Mouse (Mus musculus): ENCODE data around the gene Pcdh7. TPM values are rescaled to one million over a fixed set of nuclear protein-coding genes. Genes with fewer than 3 reads are reported as not detected.

Pcdh7 gene
- polyA plus RNA-seq, 1 experiment = 7.8 TPM

DNA sequence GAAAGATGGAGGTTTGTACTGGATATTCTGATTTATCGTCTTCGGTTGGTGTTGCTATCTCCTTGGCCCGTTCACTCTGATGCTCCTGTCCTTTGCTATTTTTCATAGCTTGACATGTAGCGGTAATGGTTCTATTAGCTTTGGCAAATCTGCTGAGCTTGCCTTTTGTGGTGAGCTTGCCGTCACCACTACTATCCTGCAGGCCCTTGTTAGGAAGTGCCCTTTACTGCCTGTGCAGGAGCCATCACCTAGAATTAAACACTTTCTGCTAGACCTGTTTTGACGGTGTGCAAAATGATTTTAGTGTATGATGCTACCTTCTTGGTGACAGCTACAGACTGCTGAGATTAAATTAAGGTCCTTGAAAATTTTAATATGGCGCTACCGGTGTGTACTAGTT, 103.3 kb downstream of the Pcdh7 start:
- no peaks in the 10 kb centered on the region for H3K27me3 ChIP-seq (ENCODE audit: control insufficient read depth, insufficient read depth, low read length, poor library complexity, severe bottlenecking)

GRCm38 (mm10) chr5:57828437-57828836, 110.7 kb downstream of the Pcdh7 start:
- TF ChIP-seq CTCF (IDR thresholded peaks at IDR 0.05; ENCODE audit: low read depth, low read length) (no peak), POLR2A (IDR thresholded peaks at IDR 0.05; ENCODE audit: insufficient read depth, low read length) (no peak), EP300 (IDR thresholded peaks at IDR 0.05; ENCODE audit: insufficient read depth, low read depth, low read length) (no peak)
- H3K27me3 ChIP-seq (ENCODE audit: control insufficient read depth, insufficient read depth, low read length, poor library complexity, severe bottlenecking) = no peaks in the 10 kb centered on the region
- H3K9me3 ChIP-seq (replicated peaks; ENCODE audit: control insufficient read depth, insufficient read depth, low read length, poor library complexity, severe bottlenecking) = no peaks in the 10 kb centered on the region
- H3K4me3 ChIP-seq (ENCODE audit: low read depth, low read length) = no peak overlapping the region
- H3K4me1 ChIP-seq (ENCODE audit: control insufficient read depth, insufficient read depth, low read length) = no peaks in the 10 kb centered on the region
- no peak overlapping the region for H3K27ac ChIP-seq (ENCODE audit: insufficient read depth, low read length)
- H3K36me3 ChIP-seq (ENCODE audit: control insufficient read depth, insufficient read depth, low read length, poor library complexity, severe bottlenecking) = no peaks in the 10 kb centered on the region
- H3K9ac ChIP-seq (ENCODE audit: low read depth, poor library complexity, severe bottlenecking) = no peak overlapping the region

More for the DNA sequence above, 103.3 kb downstream of the Pcdh7 start:
- Histone ChIP-seq H3K27ac (ENCODE audit: insufficient read depth, low read length) (no peak overlapping the region), H3K9me3 (replicated peaks; ENCODE audit: control insufficient read depth, insufficient read depth, low read length, poor library complexity, severe bottlenecking) (no peaks in the 10 kb centered on the region; the same call in 1 of the 2 replicates), H3K36me3 (ENCODE audit: control insufficient read depth, insufficient read depth, low read length, poor library complexity, severe bottlenecking) (no peaks in the 10 kb centered on the region), H3K9ac (ENCODE audit: low read depth, poor library complexity, severe bottlenecking) (no peak overlapping the region), H3K4me1 (ENCODE audit: control insufficient read depth, insufficient read depth, low read length) (no peaks in the 10 kb centered on the region), H3K4me3 (ENCODE audit: low read depth, low read length) (no peak overlapping the region)
- TF ChIP-seq CTCF (IDR thresholded peaks at IDR 0.05; ENCODE audit: low read depth, low read length) (no peak), EP300 (IDR thresholded peaks at IDR 0.05; ENCODE audit: insufficient read depth, low read depth, low read length) (no peak), POLR2A (IDR thresholded peaks at IDR 0.05; ENCODE audit: insufficient read depth, low read length) (no peak)

DNA sequence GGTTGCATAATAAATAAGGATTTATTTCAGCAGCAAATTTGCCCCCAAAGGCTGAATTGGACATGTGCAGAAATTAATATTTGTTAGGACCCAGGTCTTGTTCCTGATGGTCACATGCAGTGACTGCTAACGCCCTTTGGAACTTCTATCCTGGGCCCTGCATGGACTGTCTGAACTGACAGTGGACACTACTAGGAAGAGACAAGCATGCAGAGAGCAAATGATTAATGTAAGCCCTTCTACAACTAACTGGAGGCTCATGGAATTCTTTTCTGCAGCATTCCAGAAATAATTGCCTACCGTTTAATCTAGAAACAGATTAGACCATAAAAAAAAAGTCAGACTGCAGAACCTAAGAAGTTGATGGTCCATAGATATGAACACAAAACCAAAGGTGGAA, 119.4 kb downstream of the Pcdh7 start:
- no peak overlapping the region for H3K9ac ChIP-seq (ENCODE audit: low read depth, poor library complexity, severe bottlenecking)
- TF ChIP-seq EP300 (IDR thresholded peaks at IDR 0.05; ENCODE audit: insufficient read depth, low read depth, low read length) = no peak
- no peak for TF ChIP-seq POLR2A (IDR thresholded peaks at IDR 0.05; ENCODE audit: insufficient read depth, low read length)
- no peak for TF ChIP-seq CTCF (IDR thresholded peaks at IDR 0.05; ENCODE audit: low read depth, low read length)

DNA sequence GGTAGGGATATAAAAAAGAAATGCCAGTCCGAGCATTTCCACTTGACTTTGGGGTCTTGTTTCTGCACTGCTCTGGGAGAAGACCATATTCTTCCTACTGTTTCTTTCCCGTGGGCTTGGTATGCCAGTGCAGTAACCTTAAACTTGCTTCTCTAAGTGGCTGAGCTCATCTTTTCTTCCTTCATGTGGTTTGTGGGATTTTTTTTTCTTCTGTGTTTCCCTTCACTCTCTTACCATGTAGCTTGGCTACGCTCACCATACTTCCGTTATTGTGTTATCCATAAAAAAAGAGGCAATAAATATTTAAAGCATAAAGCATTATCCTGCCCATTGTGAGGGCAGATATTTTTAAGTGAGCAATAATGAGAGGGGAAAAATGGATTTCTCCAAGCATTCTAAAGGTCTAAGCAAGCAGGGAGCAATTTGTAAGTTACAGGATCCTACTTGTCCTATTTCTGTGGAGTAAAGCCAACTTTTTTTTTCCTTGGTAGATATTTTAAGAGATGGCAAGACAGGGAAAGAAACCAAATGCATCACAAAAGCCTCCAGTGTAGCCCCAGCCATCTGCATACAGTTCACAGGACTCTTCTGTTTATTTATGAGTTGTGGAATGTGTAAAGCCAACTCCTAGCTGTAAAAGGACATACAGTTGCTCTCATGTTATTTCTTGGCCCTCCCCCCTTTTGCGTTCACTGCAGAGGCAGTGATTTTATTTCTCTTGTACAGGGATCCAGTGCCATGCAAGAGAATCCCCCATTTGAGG, 123.8 kb downstream of the Pcdh7 start:
- Histone ChIP-seq H3K27ac (ENCODE audit: insufficient read depth, low read length) (no peak overlapping the region), H3K4me1 (ENCODE audit: control insufficient read depth, insufficient read depth, low read length) (no peaks in the 10 kb centered on the region), H3K27me3 (ENCODE audit: control insufficient read depth, insufficient read depth, low read length, poor library complexity, severe bottlenecking) (no peaks in the 10 kb centered on the region), H3K9me3 (replicated peaks; ENCODE audit: control insufficient read depth, insufficient read depth, low read length, poor library complexity, severe bottlenecking) (no peaks in the 10 kb centered on the region), H3K4me3 (ENCODE audit: low read depth, low read length) (no peak overlapping the region), H3K36me3 (ENCODE audit: control insufficient read depth, insufficient read depth, low read length, poor library complexity, severe bottlenecking) (no peaks in the 10 kb centered on the region), H3K9ac (ENCODE audit: low read depth, poor library complexity, severe bottlenecking) (no peak overlapping the region)
- no peak for TF ChIP-seq EP300 (IDR thresholded peaks at IDR 0.05; ENCODE audit: insufficient read depth, low read depth, low read length)

More for the DNA sequence above, 119.4 kb downstream of the Pcdh7 start:
- Histone ChIP-seq H3K27ac (ENCODE audit: insufficient read depth, low read length) (no peak overlapping the region), H3K27me3 (ENCODE audit: control insufficient read depth, insufficient read depth, low read length, poor library complexity, severe bottlenecking) (no peaks in the 10 kb centered on the region), H3K4me3 (ENCODE audit: low read depth, low read length) (no peak overlapping the region), H3K36me3 (ENCODE audit: control insufficient read depth, insufficient read depth, low read length, poor library complexity, severe bottlenecking) (no peaks in the 10 kb centered on the region), H3K4me1 (ENCODE audit: control insufficient read depth, insufficient read depth, low read length) (no peaks in the 10 kb centered on the region), H3K9me3 (replicated peaks; ENCODE audit: control insufficient read depth, insufficient read depth, low read length, poor library complexity, severe bottlenecking) (no peaks in the 10 kb centered on the region)

- TF ChIP-seq EP300 (IDR thresholded peaks at IDR 0.05; ENCODE audit: insufficient read depth, low read depth, low read length) (no peak), POLR2A (IDR thresholded peaks at IDR 0.05; ENCODE audit: insufficient read depth, low read length) (no peak), CTCF (IDR thresholded peaks at IDR 0.05; ENCODE audit: low read depth, low read length) (no peak)
These were observed 129.7 kb downstream of the Pcdh7 start for GRCm38 (mm10) chr5:57847500-57847899.

GRCm38 (mm10) chr5:57850111-57850510, 132.3 kb downstream of the Pcdh7 start:
- Histone ChIP-seq H3K9ac (ENCODE audit: low read depth, poor library complexity, severe bottlenecking) (no peak overlapping the region), H3K4me3 (ENCODE audit: low read depth, low read length) (no peak overlapping the region), H3K9me3 (replicated peaks; ENCODE audit: control insufficient read depth, insufficient read depth, low read length, poor library complexity, severe bottlenecking) (no peaks in the 10 kb centered on the region), H3K36me3 (ENCODE audit: control insufficient read depth, insufficient read depth, low read length, poor library complexity, severe bottlenecking) (no peaks in the 10 kb centered on the region), H3K4me1 (ENCODE audit: control insufficient read depth, insufficient read depth, low read length) (no peaks in the 10 kb centered on the region), H3K27me3 (ENCODE audit: control insufficient read depth, insufficient read depth, low read length, poor library complexity, severe bottlenecking) (no peaks in the 10 kb centered on the region), H3K27ac (ENCODE audit: insufficient read depth, low read length) (no peak overlapping the region)
- no peak for TF ChIP-seq CTCF (IDR thresholded peaks at IDR 0.05; ENCODE audit: low read depth, low read length)
- TF ChIP-seq EP300 (IDR thresholded peaks at IDR 0.05; ENCODE audit: insufficient read depth, low read depth, low read length) = no peak
- no peak for TF ChIP-seq POLR2A (IDR thresholded peaks at IDR 0.05; ENCODE audit: insufficient read depth, low read length)

More at GRCm38 (mm10) chr5:57847500-57847899, 129.7 kb downstream of the Pcdh7 start:
- Histone ChIP-seq H3K27ac (ENCODE audit: insufficient read depth, low read length) (no peak overlapping the region), H3K36me3 (ENCODE audit: control insufficient read depth, insufficient read depth, low read length, poor library complexity, severe bottlenecking) (no peaks in the 10 kb centered on the region), H3K9me3 (replicated peaks; ENCODE audit: control insufficient read depth, insufficient read depth, low read length, poor library complexity, severe bottlenecking) (no peaks in the 10 kb centered on the region), H3K4me1 (ENCODE audit: control insufficient read depth, insufficient read depth, low read length) (no peaks in the 10 kb centered on the region), H3K9ac (ENCODE audit: low read depth, poor library complexity, severe bottlenecking) (no peak overlapping the region), H3K27me3 (ENCODE audit: control insufficient read depth, insufficient read depth, low read length, poor library complexity, severe bottlenecking) (no peaks in the 10 kb centered on the region), H3K4me3 (ENCODE audit: low read depth, low read length) (no peak overlapping the region)

All from ES-Bruce4 (cell line).